Mouse (Mus musculus) hindbrain, embryonic 14.5 days (tissue): Measurements from ENCODE around the gene Mad1l1. TPM values are rescaled to one million over a fixed set of nuclear protein-coding genes. Genes with fewer than 3 reads are reported as not detected.

Source experiments
- ATAC-seq: fragments of 200-750 bp; cut with Nextera tagmentation; 2 replicates; pipeline ENCODE4 v1.8.0; 2017; ENCODE audit warnings: moderate number of reproducible peaks, mild to moderate bottlenecking, moderate TSS enrichment, moderate library complexity; ENCODE audit not compliant: low FRiP score
- DNase-seq: peaks from one replicate; pipeline ENCODE4 v3.0.0-alpha.2; 2015; ENCODE audit warnings: low spot score
- H3K27ac ChIP-seq: fragments of 300-500 bp; sonication (generic); 2 replicates; pipeline ENCODE4 v1.5.1; 2014; ENCODE audit warnings: mild to moderate bottlenecking, moderate library complexity
- H3K27me3 ChIP-seq: fragments of 300-500 bp; sonication (generic); 2 replicates; pipeline ENCODE4 v1.6.1; 2014; ENCODE audit warnings: mild to moderate bottlenecking, low read length, mixed read lengths; ENCODE audit not compliant: control insufficient read depth, insufficient read depth
- H3K36me3 ChIP-seq: fragments of 300-500 bp; sonication (generic); replicated peaks from 2 replicates; pipeline ENCODE4 v1.6.1; 2014; ENCODE audit not compliant: control insufficient read depth, insufficient read depth
- H3K4me1 ChIP-seq: fragments of 300-500 bp; sonication (generic); replicated peaks from 2 replicates; pipeline ENCODE4 v1.6.1; 2014; ENCODE audit warnings: antibody characterized with exemption, low read length, mixed read lengths; ENCODE audit not compliant: control insufficient read depth, insufficient read depth
- H3K4me2 ChIP-seq: fragments of 300-500 bp; sonication (generic); replicated peaks from 2 replicates; pipeline ENCODE4 v1.6.1; 2014; ENCODE audit warnings: mild to moderate bottlenecking, moderate library complexity
- H3K4me3 ChIP-seq: fragments of 300-500 bp; sonication (generic); replicated peaks from 2 replicates; pipeline ENCODE4 v1.5.1; 2014; ENCODE audit warnings: mild to moderate bottlenecking, low read length
- H3K9ac ChIP-seq: fragments of 300-500 bp; sonication (generic); 2 replicates; pipeline ENCODE4 v1.6.1; 2014
- H3K9me3 ChIP-seq: fragments of 300-500 bp; sonication (generic); 2 replicates; pipeline ENCODE4 v1.6.1; 2016; ENCODE audit warnings: low read length; ENCODE audit not compliant: control insufficient read depth
- WGBS: fragments of 180-500 bp; shearing (Covaris S2); extraction: QIAGEN DNeasy Blood & Tissue Kit; methylation state at CpG from one replicate; pipeline ENCODE4 v1.1.7; 2014; 5-methylcytosine and 5-hydroxymethylcytosine counted together
- polyA plus RNA-seq: library from polyadenylated mRNA; unstranded; fragments of >200 nt; fragmentation: Nextera tagmentation; extraction: Ambion mirVana; gene quantifications from 2 replicates; pipeline ENCODE4 v1.2.1, GENCODE M21; 2014

Mad1l1 gene
- polyA plus RNA-seq, 1 experiment from 2014 or later = 28.3 TPM

- H3K36me3 ChIP-seq = no peaks in the 10 kb centered on the region
- peak overlapping the region; percentile 64; the same call in 1 of the 2 replicates for H3K27ac ChIP-seq
- WGBS = 38% methylated on average over 10 of the region's 10 CpGs
- no peaks in the 10 kb centered on the region for H3K9me3 ChIP-seq
- H3K4me3 ChIP-seq = no peak overlapping the region
- no peaks in the 10 kb centered on the region for H3K27me3 ChIP-seq
- H3K9ac ChIP-seq = no peak overlapping the region
- ATAC-seq (no peak), DNase-seq (peak; percentile 51)
- H3K4me2 ChIP-seq = no peak overlapping the region
- peaks cover 16% of the 10 kb centered on the region; the same call in 1 of the 2 replicates for H3K4me1 ChIP-seq
Measured at GRCm38 (mm10) chr5:140081084-140081483, 240.3 kb downstream of the Mad1l1 start.

GRCm38 (mm10) chr5:140079511-140079910, 241.8 kb downstream of the Mad1l1 start:
- no peak for ATAC-seq
- no peaks in the 10 kb centered on the region for H3K36me3 ChIP-seq

GRCm38 (mm10) chr5:140078406-140078805, 242.9 kb downstream of the Mad1l1 start:
- Histone ChIP-seq H3K4me3 (no peak overlapping the region), H3K9me3 (no peaks in the 10 kb centered on the region), H3K4me2 (no peak overlapping the region), H3K27me3 (no peaks in the 10 kb centered on the region), H3K9ac (no peak overlapping the region), H3K36me3 (no peaks in the 10 kb centered on the region), H3K27ac (no peak overlapping the region), H3K4me1 (peaks cover 29% of the 10 kb centered on the region)
- ATAC-seq (no peak), DNase-seq (no peak)
- WGBS = 91% methylated on average over 3 of the region's 3 CpGs

More at GRCm38 (mm10) chr5:140079511-140079910, 241.8 kb downstream of the Mad1l1 start:
- Histone ChIP-seq H3K27me3 (no peaks in the 10 kb centered on the region), H3K4me1 (peaks cover 18% of the 10 kb centered on the region; the same call in 1 of the 2 replicates), H3K4me3 (no peak overlapping the region), H3K27ac (no peak overlapping the region), H3K9me3 (no peaks in the 10 kb centered on the region), H3K9ac (no peak overlapping the region), H3K4me2 (no peak overlapping the region)
- WGBS = 95% methylated on average over 4 of the region's 4 CpGs
- no peak for DNase-seq

GRCm38 (mm10) chr5:140076438-140076837, 244.9 kb downstream of the Mad1l1 start:
- DNase-seq = no peak
- Histone ChIP-seq H3K36me3 (no peaks in the 10 kb centered on the region), H3K27me3 (no peaks in the 10 kb centered on the region), H3K4me3 (no peak overlapping the region), H3K27ac (no peak overlapping the region), H3K9ac (no peak overlapping the region), H3K4me2 (no peak overlapping the region), H3K4me1 (peaks cover 30% of the 10 kb centered on the region), H3K9me3 (no peaks in the 10 kb centered on the region)
- ATAC-seq = no peak
- 96% methylated on average over 2 of the region's 2 CpGs for WGBS

- Histone ChIP-seq H3K27ac (peak overlapping the region; percentile 73), H3K4me2 (no peak overlapping the region), H3K9ac (0 out of 2 replicates have a peak overlapping the region, but pooled peaks have one; percentile 2), H3K9me3 (no peaks in the 10 kb centered on the region), H3K36me3 (no peaks in the 10 kb centered on the region), H3K27me3 (no peaks in the 10 kb centered on the region), H3K4me1 (peaks cover 32% of the 10 kb centered on the region), H3K4me3 (no peak overlapping the region)
- WGBS = 18% methylated on average over 12 of the region's 12 CpGs
- ATAC-seq (peak; percentile 72; the same call in 1 of the 2 replicates), DNase-seq (peak; percentile 48)
Measured at GRCm38 (mm10) chr5:140073671-140074116, 247.7 kb downstream of the Mad1l1 start.

GRCm38 (mm10) chr5:140073148-140073670, 248.1 kb downstream of the Mad1l1 start:
- H3K27ac ChIP-seq = peak overlapping the region; percentile 73
- DNase-seq (no peak), ATAC-seq (peak; percentile 28; the same call in 1 of the 2 replicates)
- no peaks in the 10 kb centered on the region for H3K27me3 ChIP-seq
- H3K36me3 ChIP-seq = no peaks in the 10 kb centered on the region
- H3K9ac ChIP-seq = no peak overlapping the region
- H3K4me3 ChIP-seq = no peak overlapping the region
- WGBS = 48% methylated on average over 1 of the region's 1 CpGs
- no peaks in the 10 kb centered on the region for H3K9me3 ChIP-seq
- no peak overlapping the region for H3K4me2 ChIP-seq
- peaks cover 33% of the 10 kb centered on the region for H3K4me1 ChIP-seq

GRCm38 (mm10) chr5:140068506-140068905, 252.8 kb downstream of the Mad1l1 start:
- peaks cover 6% of the 10 kb centered on the region; the same call in 1 of the 2 replicates for H3K36me3 ChIP-seq
- H3K9ac ChIP-seq = no peak overlapping the region
- DNase-seq = no peak
- no peak for ATAC-seq
- no peak overlapping the region for H3K4me3 ChIP-seq
- H3K4me2 ChIP-seq = no peak overlapping the region
- no peaks in the 10 kb centered on the region for H3K27me3 ChIP-seq
- no peaks in the 10 kb centered on the region for H3K9me3 ChIP-seq
- 66% methylated on average over 5 of the region's 5 CpGs for WGBS
- H3K4me1 ChIP-seq = peaks cover 16% of the 10 kb centered on the region
- no peak overlapping the region for H3K27ac ChIP-seq

- Histone ChIP-seq H3K4me2 (no peak overlapping the region), H3K9me3 (no peaks in the 10 kb centered on the region), H3K27ac (no peak overlapping the region), H3K9ac (no peak overlapping the region), H3K4me3 (no peak overlapping the region), H3K27me3 (no peaks in the 10 kb centered on the region), H3K4me1 (peaks cover 12% of the 10 kb centered on the region; the same call in 1 of the 2 replicates), H3K36me3 (peaks cover 6% of the 10 kb centered on the region; the same call in 1 of the 2 replicates)
- DNase-seq = no peak
- WGBS = 54% methylated on average over 3 of the region's 3 CpGs
- no peak for ATAC-seq
Measured at GRCm38 (mm10) chr5:140068051-140068450, 253.3 kb downstream of the Mad1l1 start.

- Histone ChIP-seq H3K36me3 (peaks cover 6% of the 10 kb centered on the region; the same call in 1 of the 2 replicates), H3K27ac (no peak overlapping the region), H3K4me3 (no peak overlapping the region), H3K4me1 (0 out of 2 replicates have a peak, but pooled peaks cover 14% of the 10 kb centered on the region), H3K9me3 (no peaks in the 10 kb centered on the region), H3K27me3 (no peaks in the 10 kb centered on the region), H3K4me2 (no peak overlapping the region), H3K9ac (no peak overlapping the region)
- 75% methylated on average over 8 of the region's 8 CpGs for WGBS
- DNase-seq (no peak), ATAC-seq (no peak)
Measured at GRCm38 (mm10) chr5:140066769-140067168, 254.6 kb downstream of the Mad1l1 start.
